Mouse (Mus musculus): ENCODE data around the gene Krtap1-5. TPM values are rescaled to one million over a fixed set of nuclear protein-coding genes. Genes with fewer than 3 reads are reported as not detected.
"Not testable (repeated sequence)": the region's sequence is repeated elsewhere in the genome, so short reads cannot be mapped to it uniquely, and the experiment has no call there.

Gene Krtap1-5
- polyA plus RNA-seq (2015; fragmentation: Nextera tagmentation; extraction: Ambion mirVana) = not detected in 2 replicates

DNA sequence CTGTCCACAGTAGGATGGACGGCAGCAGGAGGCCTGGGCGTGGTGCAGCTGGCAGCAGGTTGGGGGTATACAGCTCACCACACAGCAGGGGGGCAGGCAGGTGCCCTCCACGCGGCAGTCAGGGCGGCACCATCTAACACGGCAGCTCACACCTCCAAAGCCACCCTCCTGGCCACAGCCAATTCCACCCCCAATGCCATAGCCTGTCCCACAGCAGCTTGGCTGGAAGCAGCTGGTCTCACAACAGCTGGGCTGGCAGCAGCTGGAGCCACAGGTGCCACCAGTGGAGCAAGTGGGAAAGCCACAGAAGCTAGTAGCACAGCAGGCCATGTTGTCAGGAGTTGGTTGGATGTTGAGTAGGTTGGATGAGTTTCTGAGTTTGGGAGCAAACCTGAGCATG lies at the start of gene Krtap1-5:
Krtap1-5 (minus strand) TSS at position 381 of the 400 bp plus-strand sequence.
- H3K4me1 ChIP-seq (replicated peaks) = no peaks in the 10 kb centered on the region
- no peak for ATAC-seq
- 89% methylated on average over 6 of the region's 6 CpGs for WGBS
- no peak within 1 kb of the TSS for H3K27ac ChIP-seq
- H3K4me2 ChIP-seq (replicated peaks) = no peak within 1 kb of the TSS
- no peaks in the 10 kb centered on the region for H3K27me3 ChIP-seq
- H3K9ac ChIP-seq (replicated peaks) = no peak within 1 kb of the TSS
- no peak within 1 kb of the TSS for H3K4me3 ChIP-seq (replicated peaks)
- H3K9me3 ChIP-seq = no peaks in the 10 kb centered on the region
- H3K36me3 ChIP-seq = no peaks in the 10 kb centered on the region

DNA sequence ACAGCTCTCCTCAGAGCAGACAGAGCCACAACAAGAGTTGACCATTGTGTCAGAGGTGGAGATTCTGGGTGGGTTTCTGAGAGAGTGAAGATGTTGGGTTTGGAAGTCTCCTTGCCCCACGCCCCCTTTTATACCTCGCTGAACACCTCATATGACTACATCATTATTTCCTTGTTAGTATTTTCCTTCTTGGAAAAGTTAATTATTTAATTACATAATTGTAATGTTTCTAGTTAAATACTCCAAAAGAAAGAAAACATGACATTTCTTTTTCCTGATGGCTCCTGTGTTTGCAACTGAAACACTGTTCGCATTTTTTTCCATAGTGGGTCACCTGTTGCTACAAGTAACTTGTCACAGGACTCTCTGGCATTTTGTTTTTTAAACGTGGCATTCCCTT lies 47.3 kb upstream of the Krtap1-5 start, which contains the start of gene Krtap4-1:
Krtap4-1 (minus strand) TSS at position 101 of the 400 bp plus-strand sequence.
- H3K27ac ChIP-seq = no peak within 1 kb of the TSS
- H3K27me3 ChIP-seq = no peaks in the 10 kb centered on the region
- ATAC-seq = no peak
- no peaks in the 10 kb centered on the region for H3K4me1 ChIP-seq (replicated peaks)
- H3K4me2 ChIP-seq (replicated peaks) = no peak within 1 kb of the TSS
- no peak within 1 kb of the TSS for H3K4me3 ChIP-seq (replicated peaks)
- no peaks in the 10 kb centered on the region for H3K9me3 ChIP-seq
- no peak within 1 kb of the TSS for H3K9ac ChIP-seq (replicated peaks)
- 89% methylated on average over 4 of the region's 4 CpGs for WGBS
- H3K36me3 ChIP-seq = no peaks in the 10 kb centered on the region

DNA sequence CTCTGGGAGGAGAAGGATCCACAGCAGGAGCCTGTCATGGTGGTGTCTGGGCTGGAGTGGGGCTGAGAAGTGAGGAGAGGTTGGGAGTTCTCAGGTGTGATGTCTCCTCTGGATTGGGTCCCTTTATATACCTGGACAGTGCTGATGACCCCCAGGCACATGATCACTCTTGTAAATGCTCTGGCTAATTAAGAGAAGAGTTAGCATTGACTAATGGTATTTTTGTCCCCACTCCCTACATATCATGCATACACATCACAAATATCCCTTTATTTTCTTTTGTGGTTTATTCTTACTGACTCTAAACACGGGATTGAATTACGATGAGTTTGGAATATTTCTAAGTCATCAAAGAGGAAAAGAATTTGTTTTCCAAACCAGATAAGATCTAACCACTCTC lies 39.5 kb upstream of the Krtap1-5 start, which contains the start of gene Gm11562:
Gm11562 (minus strand) TSS at position 101 of the 400 bp plus-strand sequence.
- Histone ChIP-seq H3K36me3 (no peaks in the 10 kb centered on the region), H3K4me1 (replicated peaks) (no peaks in the 10 kb centered on the region), H3K27me3 (no peaks in the 10 kb centered on the region), H3K4me2 (replicated peaks) (no peak within 1 kb of the TSS), H3K9me3 (no peaks in the 10 kb centered on the region), H3K4me3 (replicated peaks) (no peak within 1 kb of the TSS), H3K27ac (no peak within 1 kb of the TSS), H3K9ac (replicated peaks) (no peak within 1 kb of the TSS)
- no peak for ATAC-seq
- 93% methylated on average over 2 of the region's 2 CpGs for WGBS

DNA sequence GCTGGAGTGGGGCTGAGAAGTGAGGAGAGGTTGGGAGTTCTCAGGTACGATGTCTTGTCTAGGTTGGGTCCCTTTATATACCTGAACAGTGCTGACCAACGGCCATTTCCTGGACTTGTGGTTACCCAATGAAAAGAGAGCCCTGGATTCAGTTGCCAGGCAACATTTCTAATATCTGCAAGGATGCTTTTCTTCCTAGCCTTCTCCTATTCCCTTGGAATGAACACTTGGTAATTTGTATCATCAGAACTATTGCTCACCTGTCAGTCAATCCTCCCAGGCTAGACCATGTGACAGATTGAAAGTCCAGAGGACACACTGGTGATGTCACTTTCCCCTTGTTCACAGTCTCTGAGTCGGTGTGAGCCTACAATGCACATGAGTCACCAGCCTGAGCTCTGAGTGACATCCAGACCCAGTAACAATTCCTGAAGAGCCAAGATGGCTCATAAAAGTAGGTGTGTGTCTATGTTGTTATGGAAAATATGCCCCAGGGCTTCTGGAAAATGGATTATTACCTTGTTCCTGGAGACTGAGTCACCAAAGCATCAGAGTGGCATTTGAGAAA lies 34.1 kb upstream of the Krtap1-5 start, which contains the start of gene Krtap2-4:
Krtap2-4 (minus strand) TSS at position 51 of the 568 bp plus-strand sequence.
- Histone ChIP-seq H3K4me3 (replicated peaks) (no peak within 1 kb of the TSS), H3K27ac (no peak within 1 kb of the TSS), H3K4me2 (replicated peaks) (no peak within 1 kb of the TSS), H3K9ac (replicated peaks) (no peak within 1 kb of the TSS), H3K27me3 (no peaks in the 10 kb centered on the region), H3K9me3 (no peaks in the 10 kb centered on the region), H3K36me3 (no peaks in the 10 kb centered on the region), H3K4me1 (replicated peaks) (no peaks in the 10 kb centered on the region)
- ATAC-seq = no peak
- WGBS = 72% methylated on average over 3 of the region's 3 CpGs

DNA sequence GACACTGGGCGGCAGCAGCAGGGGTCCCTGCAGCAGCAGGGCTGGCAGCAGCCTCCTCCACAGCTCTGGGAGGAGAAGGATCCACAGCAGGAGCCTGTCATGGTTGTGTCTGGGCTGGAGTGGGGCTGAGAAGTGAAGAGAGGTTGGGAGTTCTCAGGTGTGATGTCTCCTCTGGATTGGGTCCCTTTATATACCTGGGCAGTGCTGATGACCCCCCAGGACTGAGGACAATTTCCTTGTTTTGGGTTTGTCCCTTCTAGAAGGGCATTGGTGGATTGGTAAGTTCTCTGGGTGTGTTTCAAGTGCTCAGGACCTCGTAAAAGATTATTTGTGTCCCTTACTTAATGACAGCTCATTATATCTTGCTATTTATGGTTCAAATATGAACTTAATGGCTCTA lies 29.3 kb upstream of the Krtap1-5 start, which contains the start of gene Gm11937:
Gm11937 (minus strand) TSS at position 101 of the 400 bp plus-strand sequence.
- not testable (repeated sequence) for H3K36me3 ChIP-seq; H3K4me1 ChIP-seq (replicated peaks); H3K9ac ChIP-seq (replicated peaks); H3K27ac ChIP-seq; ATAC-seq; H3K9me3 ChIP-seq; H3K27me3 ChIP-seq; H3K4me2 ChIP-seq (replicated peaks); H3K4me3 ChIP-seq (replicated peaks)
- WGBS = 72% methylated on average over 2 of the region's 2 CpGs

DNA sequence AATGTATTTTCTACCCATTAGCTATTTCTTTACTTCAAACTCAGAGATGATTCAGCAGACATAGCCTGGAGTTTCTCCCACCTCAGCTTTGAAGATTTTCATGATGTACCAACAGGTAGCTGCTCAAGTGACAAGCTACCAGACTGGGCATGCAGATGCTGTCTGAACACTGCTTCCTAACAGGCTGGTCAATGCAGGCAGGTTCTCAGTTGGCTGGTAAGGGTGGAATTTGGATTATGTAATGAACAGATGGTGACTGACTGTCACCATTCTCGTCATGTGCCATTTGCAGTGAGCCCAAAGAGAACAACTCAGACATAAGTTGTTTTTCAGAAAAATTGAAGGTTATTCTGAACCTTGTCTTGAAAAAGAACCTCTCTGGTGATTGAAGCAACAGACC lies 28.3 kb upstream of the Krtap1-5 start:
- WGBS = 65% methylated on average over 1 of the region's 1 CpGs

DNA sequence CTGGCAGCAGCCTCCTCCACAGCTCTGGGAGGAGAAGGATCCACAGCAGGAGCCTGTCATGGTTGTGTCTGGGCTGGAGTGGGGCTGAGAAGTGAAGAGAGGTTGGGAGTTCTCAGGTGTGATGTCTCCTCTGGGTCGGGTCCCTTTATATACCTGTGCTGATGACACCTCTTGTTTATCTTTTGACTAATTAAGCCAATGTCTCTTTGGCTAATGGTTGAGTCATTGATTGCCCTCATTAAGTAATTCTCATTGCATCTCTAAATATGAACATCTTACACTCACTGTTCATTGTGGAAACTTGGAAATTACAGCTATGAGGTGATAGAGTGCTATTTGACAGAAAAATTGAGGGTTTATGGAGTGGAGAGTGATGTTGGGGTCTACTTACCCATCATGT lies 22.4 kb upstream of the Krtap1-5 start, which contains the start of gene Gm11938:
Gm11938 (minus strand) TSS at position 101 of the 400 bp plus-strand sequence.
- not testable (repeated sequence) for H3K36me3 ChIP-seq; ATAC-seq; H3K4me2 ChIP-seq (replicated peaks); H3K27ac ChIP-seq; H3K27me3 ChIP-seq; H3K9me3 ChIP-seq; H3K4me3 ChIP-seq (replicated peaks); H3K4me1 ChIP-seq (replicated peaks); H3K9ac ChIP-seq (replicated peaks)
- 87% methylated on average over 1 of the region's 1 CpGs for WGBS

More for the DNA sequence above, 28.3 kb upstream of the Krtap1-5 start:
- H3K4me2 ChIP-seq (replicated peaks) = no peak overlapping the region
- H3K9me3 ChIP-seq = no peaks in the 10 kb centered on the region
- no peak overlapping the region for H3K27ac ChIP-seq
- H3K9ac ChIP-seq (replicated peaks) = no peak overlapping the region
- H3K36me3 ChIP-seq = no peaks in the 10 kb centered on the region
- no peaks in the 10 kb centered on the region for H3K4me1 ChIP-seq (replicated peaks)
- no peak overlapping the region for H3K4me3 ChIP-seq (replicated peaks)
- ATAC-seq = no peak
- H3K27me3 ChIP-seq = no peaks in the 10 kb centered on the region

DNA sequence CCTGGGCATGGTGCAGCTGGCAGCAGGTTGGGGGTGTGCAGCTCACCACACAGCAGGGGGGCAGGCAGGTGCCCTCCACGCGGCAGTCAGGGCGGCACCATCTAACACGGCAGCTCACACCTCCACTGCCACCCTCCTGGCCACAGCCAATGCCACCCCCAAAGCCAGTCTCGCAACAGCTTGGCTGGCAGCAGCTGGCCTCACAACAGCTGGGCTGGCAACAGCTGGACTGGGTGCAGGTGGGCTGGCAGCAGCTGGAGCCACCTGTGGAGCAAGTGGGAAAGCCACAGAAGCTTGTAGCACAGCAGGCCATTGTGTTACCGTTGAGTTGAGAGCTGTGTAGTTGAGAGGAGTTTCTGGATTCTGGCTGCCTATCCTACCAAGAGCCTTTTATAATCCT lies 16.9 kb upstream of the Krtap1-5 start, which contains the start of gene Krtap9-3:
Krtap9-3 (minus strand) TSS at position 364 of the 400 bp plus-strand sequence.
- not testable (repeated sequence) for H3K9me3 ChIP-seq; ATAC-seq; H3K4me3 ChIP-seq (replicated peaks); H3K36me3 ChIP-seq; H3K4me1 ChIP-seq (replicated peaks); H3K9ac ChIP-seq (replicated peaks); H3K4me2 ChIP-seq (replicated peaks); H3K27me3 ChIP-seq; H3K27ac ChIP-seq
- WGBS = 86% methylated on average over 6 of the region's 6 CpGs

DNA sequence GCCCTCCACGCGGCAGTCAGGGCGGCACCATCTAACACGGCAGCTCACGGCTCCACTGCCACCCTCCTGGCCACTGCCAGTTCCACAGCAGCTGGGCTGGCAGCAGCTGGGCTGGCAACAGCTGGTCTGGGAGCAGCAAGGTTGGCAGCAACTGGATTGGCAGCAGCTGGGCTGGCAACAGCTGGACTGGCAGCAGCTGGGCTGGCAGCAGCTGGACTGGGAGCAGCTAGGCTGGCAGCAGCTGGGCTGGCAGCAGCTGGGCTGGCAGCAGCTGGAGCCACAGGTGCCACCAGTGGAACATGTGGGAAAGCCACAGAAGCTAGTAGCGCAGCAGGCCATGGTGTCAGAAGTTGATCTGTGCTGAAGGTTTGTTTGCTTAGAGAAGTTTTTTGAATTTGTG lies 10.2 kb upstream of the Krtap1-5 start, which contains the start of gene Krtap1-3:
Krtap1-3 (minus strand) TSS at position 359 of the 400 bp plus-strand sequence.
- ATAC-seq = no peak
- 85% methylated on average over 6 of the region's 6 CpGs for WGBS
- no peaks in the 10 kb centered on the region for H3K4me1 ChIP-seq (replicated peaks)
- H3K4me3 ChIP-seq (replicated peaks) = no peak within 1 kb of the TSS
- no peak within 1 kb of the TSS for H3K9ac ChIP-seq (replicated peaks)
- no peaks in the 10 kb centered on the region for H3K36me3 ChIP-seq
- no peaks in the 10 kb centered on the region for H3K9me3 ChIP-seq
- H3K27ac ChIP-seq = no peak within 1 kb of the TSS
- H3K4me2 ChIP-seq (replicated peaks) = no peak within 1 kb of the TSS
- no peaks in the 10 kb centered on the region for H3K27me3 ChIP-seq

DNA sequence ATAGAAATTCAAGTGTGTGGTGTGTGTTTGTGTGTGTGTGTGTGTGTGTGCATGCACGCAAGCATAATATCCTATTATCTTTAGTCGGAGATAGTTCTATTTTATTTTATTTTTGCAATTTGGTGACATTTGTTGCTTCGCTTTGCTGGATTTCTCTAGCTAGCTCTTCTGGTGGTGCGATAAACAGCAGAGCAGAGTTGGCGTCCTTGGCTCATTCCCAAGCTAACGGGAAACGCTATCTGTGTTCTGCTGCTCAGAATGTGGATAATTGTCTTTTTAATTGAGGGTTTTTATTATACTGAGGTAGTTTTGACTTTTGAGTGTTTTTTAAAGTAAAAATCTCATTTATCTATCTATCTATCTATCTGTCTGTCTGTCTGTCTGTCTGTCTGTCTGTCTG lies 4.3 kb upstream of the Krtap1-5 start:
- Histone ChIP-seq H3K27ac (no peak overlapping the region), H3K9me3 (no peaks in the 10 kb centered on the region), H3K9ac (replicated peaks) (no peak overlapping the region), H3K36me3 (no peaks in the 10 kb centered on the region), H3K4me2 (replicated peaks) (no peak overlapping the region), H3K27me3 (no peaks in the 10 kb centered on the region), H3K4me3 (replicated peaks) (no peak overlapping the region), H3K4me1 (replicated peaks) (no peaks in the 10 kb centered on the region)
- no peak for ATAC-seq
- WGBS = 91% methylated on average over 7 of the region's 7 CpGs

DNA sequence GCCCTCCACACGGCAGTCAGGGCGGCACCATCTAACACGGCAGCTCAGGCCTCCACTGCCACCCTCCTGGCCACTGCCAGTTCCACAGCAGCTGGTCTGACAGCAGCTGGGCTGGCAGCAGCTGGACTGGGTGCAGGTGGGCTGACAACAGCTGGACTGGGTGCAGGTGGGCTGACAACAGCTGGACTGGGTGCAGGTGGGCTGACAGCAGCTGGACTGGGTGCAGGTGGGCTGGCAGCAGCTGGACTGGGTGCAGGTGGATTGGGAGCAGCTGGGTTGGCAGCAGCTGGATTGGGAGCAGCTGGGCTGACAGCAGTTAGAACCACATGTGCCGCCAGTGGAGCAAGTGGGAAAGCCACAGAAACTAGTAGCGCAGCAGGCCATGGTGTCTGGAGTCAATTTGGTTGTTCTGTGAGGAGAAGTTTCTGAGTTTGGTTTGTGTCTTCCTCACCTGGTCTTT lies 2.5 kb upstream of the Krtap1-5 start, which contains the start of gene Krtap1-4:
Krtap1-4 (minus strand) TSS at position 410 of the 460 bp plus-strand sequence.
- Histone ChIP-seq H3K9ac (replicated peaks) (no peak within 1 kb of the TSS), H3K27ac (no peak within 1 kb of the TSS), H3K27me3 (no peaks in the 10 kb centered on the region), H3K9me3 (no peaks in the 10 kb centered on the region), H3K4me1 (replicated peaks) (no peaks in the 10 kb centered on the region), H3K36me3 (no peaks in the 10 kb centered on the region), H3K4me3 (replicated peaks) (no peak within 1 kb of the TSS), H3K4me2 (replicated peaks) (no peak within 1 kb of the TSS)
- ATAC-seq = no peak
- 86% methylated on average over 5 of the region's 5 CpGs for WGBS

DNA sequence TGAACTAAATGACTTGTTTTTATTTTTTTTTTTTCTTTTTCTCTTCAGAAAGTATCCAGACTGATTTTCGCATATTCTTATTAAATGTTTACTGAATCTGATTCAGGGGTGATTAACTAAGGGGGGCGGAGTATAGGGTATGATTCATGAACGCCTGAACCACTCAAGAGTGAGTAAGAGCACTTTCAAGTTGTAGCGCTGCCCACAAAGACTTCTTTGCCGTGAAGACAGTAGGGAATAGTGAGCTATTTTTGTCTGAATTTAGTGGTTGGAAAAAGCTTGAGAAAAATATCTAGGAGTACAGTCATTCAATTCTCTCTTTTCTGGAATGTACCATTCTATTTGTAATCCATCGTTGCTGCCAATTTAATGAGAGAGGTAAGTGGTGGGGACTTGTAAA lies 748 bp upstream of the Krtap1-5 start:
- H3K9me3 ChIP-seq = no peaks in the 10 kb centered on the region
- 88% methylated on average over 6 of the region's 6 CpGs for WGBS
- no peak overlapping the region for H3K27ac ChIP-seq
- H3K36me3 ChIP-seq = no peaks in the 10 kb centered on the region
- ATAC-seq = no peak
- no peak overlapping the region for H3K9ac ChIP-seq (replicated peaks)
- no peak overlapping the region for H3K4me2 ChIP-seq (replicated peaks)
- no peaks in the 10 kb centered on the region for H3K27me3 ChIP-seq
- H3K4me1 ChIP-seq (replicated peaks) = no peaks in the 10 kb centered on the region
- H3K4me3 ChIP-seq (replicated peaks) = no peak overlapping the region
